Mouse (Mus musculus): ENCODE measurements around the gene Tollip.
A peak's percentile ranks its signal among the peaks of the same experiment; 100 is the strongest.
"Not testable (repeated sequence)": the region's sequence is repeated elsewhere in the genome, so short reads cannot be mapped to it uniquely, and the experiment has no call there.

Gene Tollip

DNA sequence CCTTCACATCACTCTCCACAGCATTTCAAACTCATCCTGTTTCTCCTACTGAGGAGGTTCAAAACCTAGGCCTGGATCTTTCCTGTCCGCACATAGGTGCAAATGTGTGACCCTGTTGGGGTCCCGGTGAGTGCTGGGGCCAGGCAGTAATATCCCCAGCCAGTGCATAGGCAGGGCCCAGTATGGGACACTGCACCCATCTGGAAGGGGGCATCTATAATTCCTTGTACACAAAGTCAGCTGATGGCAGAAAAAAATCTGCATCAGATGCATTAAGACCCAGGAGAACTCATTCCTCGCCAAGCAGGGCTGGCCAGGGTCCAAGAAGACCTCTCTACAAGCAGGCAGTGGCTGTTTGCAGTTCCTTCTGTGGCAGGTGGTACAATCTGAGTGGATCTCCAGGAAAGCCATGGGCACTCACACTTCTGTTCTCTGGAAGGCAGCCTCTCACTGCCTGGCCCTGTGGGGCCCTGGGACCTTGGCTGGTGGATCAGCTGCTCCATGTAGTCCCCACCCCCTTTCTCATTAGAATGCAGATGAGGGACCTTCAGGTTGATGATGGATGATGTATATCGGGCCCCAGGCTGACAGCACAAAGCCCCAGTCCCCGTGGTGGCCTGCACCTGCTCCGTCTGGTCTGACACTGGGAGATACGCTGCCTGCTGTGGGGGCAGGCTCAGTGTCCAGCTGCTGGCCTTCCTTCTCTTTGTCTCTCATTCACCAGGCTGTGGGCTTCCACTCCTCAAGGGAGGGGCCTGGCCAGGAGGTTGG is 16.0 kb upstream of the Tollip start:
- no peak for DNase-seq (ENCODE audit: low spot score)

DNA sequence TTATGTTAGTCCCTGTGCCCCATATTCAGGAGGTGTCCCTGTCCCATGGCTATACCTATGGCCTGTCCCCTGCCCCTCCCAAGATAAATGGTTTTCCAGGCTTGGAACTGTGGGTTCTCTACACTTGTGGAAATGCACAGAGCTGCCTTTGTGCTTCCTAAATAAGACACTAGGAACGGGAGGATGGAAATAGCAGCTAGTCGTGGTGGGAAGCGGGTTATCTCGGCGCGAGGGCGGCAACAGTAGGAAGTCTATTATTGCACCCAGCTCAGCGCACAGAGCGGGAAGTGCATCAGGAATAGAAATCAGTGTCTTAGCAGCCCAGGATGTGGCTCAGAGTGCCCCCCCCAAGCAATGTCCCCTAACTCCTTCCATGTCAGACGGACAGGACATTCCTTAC is 10.3 kb upstream of the Tollip start:
- no peak for DNase-seq (ENCODE audit: low spot score)

DNA sequence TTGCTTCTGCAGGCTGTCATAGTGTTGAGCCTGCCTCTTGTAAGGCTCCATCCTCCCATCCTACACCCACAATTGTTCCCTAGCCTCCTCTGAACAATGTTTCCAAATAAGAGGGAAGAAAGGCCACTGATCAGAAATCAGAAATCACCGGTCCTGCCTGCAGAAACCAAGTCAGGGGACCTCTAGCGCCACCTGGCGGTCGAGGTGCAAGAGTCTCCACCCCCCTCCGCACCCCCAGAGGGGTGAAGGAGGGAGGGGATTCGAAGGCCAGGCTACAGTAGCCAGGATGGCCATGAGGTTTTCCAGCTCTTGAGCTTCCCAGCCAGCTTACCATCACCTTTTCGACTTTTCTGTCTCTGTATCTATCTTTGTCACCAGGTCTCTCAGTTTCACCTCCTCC is 6.6 kb upstream of the Tollip start:
- peak; percentile 58 for DNase-seq (ENCODE audit: low spot score)

DNA sequence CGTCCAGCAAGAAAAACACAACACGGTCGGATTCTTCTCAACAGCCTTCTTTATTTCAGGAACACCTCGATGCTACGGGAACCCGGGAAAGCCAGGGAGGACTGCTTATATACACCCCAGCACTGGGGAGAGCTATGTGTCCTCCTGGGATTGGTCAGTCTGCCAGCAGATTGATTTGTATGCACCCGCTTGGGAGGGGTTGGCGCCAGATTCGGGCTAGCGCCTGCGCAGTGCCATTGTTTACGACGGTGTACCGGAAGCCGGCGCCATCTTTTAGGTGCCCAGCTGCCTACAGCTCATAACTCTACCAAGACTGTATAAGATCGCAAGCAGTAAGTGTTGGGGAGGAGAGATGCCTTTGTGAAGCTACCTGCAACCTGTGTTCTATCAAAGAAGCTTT is 5.8 kb upstream of the Tollip start:
- not testable (repeated sequence) for DNase-seq (ENCODE audit: low spot score)

DNA sequence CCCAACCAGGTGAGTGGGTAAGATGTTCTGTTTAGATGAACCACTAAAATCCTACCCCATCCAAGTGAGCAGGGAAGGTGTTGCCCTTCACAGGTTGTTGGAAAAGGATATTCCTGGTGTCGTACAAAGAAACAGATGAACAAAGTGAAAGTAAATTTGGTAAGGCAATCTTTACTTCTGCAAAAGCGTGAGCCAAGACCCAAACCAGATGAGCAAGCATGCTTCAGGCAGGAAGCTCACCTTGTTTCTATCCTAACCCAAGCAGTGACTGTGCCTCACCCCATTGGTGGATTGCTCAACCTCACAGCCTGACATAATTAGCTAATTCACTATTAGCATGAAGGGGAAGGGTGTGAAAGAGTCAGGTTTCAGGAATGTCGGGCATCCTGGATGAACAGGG is 7.0 kb downstream of the Tollip start:
- no peak for DNase-seq (ENCODE audit: low spot score)

DNA sequence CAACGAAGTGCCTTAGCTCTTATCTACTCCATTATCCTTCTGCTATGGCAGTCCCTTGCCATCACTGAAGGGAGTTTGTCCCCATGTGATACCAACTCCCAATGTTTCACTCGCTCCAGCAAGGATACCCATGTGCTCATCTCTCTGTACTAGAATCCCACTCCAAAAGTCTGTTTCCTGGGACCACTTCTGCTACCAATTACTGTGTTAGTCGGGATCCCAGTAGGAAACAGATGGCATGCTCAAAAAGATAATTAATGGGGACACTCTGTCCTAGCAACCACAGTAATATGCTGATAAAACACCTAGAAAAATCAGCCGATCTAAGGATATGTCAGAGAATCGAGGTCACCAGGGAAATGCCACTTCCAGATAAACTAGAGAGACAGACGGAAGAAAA is 9.7 kb downstream of the Tollip start:
- DNase-seq (ENCODE audit: low spot score), result no peak

DNA sequence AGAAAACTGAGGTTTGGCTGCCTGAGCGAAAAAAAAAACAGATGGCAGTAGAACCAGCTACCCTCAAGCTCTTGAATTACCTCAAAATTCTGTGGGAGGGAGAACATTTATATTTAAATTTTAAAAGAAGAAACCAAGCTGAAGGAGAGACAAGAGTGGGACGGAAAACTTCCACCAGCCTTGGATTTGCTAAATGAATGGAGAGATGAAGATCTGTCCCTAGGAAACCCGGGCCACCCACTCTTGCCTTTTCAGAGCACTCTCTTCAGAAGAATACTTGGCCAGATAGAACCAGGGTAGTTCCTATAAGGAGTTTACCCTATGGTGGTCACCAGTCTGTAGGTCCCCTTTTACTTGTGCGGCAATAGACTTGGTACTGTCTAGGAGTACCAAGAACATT is 15.5 kb downstream of the Tollip start:
- no peak for DNase-seq (ENCODE audit: low spot score)

DNA sequence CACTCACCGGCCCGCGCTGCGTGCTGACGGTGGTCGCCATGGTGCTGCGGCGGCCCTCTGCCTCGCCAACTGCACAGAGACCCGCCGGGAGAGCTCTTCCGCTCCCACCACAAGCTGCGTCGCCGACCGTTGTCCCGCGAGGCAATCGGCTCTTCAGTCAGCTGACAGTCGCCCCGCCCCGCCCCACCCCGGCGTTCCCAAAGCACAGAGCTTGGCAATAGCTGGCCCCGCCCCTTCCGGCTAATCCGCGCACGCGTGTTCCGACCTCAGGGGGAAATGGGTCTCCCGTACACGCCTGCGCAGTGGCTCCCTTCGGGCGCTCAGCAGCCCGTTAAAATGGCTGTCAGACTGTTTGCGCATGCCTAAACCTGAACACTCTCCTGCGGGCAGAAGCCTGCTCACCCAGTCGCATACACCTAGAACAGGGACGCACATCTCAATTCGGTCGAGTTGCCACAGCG is 16.0 kb downstream of the Tollip start:
- DNase-seq (ENCODE audit: low spot score), result peak; percentile 100

DNA sequence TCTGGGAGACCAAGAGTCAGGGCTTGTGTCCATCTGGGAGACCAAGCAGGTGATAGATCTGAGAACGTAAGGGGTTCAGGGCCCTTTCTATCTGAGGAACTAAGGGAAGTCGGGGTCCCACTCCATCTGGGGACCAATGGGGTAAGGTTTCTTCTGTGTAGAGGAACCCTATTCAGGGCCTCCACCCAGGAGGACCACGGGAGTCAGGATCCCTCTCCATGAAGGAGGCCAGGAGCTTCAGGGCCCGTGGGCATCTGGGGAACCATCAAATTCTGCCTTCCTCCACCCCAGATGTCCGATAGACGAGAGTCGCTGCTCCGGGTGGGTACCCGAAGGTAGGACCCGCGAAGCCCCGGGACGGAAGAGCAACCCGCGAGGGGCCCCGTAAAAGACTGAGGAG is 16.5 kb downstream of the Tollip start:
- DNase-seq (ENCODE audit: low spot score), result no peak

DNA sequence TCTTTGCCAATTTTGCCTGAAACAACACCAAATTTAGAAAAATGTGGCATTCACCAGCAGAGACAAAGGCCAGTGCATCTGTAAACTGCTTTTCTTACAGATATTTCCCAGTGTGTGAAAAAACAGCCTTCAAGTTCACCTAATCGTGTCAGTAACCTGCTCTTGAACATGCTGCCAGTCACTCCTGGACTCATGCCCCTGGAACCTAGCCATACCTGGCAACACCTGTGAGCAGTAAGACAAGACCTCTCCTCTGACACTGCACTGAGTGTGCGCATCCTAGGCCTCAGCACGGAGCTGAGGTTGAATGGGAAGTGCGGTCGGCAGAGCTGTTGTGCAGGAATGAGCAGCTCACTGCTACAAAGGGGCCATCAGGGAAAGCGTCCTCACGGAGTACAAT is 26.2 kb downstream of the Tollip start:
- no peak for DNase-seq (ENCODE audit: low spot score)

DNA sequence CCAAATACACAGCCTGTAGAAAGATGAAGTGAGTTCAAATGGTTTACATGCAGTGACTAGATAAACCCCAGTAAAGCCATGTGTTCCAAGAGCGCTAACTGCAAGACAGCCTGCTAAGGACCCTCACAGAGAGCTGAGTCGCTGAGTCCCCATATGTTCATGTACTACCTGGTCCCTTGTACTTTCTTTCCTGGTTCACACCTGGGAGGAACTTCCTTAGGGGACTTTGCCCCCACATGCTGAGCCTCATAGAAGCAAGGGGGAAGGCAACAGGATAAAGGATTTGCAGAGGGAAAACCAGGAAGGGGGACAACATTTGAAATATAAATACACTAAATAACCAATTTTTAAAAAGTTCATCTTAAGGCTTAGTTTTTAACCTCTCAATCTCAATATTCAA is 39.5 kb downstream of the Tollip start:
- DNase-seq (ENCODE audit: low spot score), result no peak

DNA sequence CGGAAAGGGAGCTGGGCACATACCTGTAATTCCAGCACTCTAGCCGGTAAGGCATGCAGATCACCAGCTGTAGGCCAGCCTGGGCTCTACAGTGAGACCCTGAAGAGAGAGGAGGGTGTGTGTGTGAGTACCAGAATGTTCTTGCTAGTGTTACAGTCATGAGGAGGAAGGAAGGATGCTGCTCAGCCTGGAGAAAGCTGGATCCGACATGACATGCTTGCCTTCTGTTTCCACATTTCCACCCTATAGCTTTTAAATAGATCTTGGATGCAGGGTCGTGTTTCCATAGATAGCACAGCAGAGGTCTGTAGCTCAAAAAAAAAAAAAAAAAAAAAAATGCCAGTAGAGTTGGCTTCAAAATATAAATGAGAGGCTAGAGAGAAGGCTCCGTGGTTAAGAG is 43.4 kb downstream of the Tollip start:
- no peak for DNase-seq (ENCODE audit: low spot score)

DNA sequence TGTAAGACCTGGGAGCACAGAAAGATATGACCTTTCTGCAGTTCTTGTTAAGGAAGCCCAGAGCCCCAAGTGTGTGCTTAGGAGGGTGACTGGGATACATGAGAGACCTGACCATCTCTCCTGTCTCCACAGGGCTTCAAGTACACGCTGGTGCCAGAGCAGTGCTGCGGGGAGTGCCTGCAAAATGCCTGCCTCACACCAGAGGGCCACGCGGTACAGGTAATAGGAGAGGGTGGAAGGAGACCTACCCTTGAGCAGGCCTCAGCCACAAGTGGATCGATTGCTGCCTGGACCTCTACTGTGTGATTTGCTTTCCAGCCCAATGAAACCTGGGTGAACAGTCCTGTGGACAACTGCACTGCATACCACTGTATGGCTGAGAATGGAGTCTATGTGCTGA is 47.8 kb downstream of the Tollip start:
- DNase-seq (ENCODE audit: low spot score), result no peak

DNA sequence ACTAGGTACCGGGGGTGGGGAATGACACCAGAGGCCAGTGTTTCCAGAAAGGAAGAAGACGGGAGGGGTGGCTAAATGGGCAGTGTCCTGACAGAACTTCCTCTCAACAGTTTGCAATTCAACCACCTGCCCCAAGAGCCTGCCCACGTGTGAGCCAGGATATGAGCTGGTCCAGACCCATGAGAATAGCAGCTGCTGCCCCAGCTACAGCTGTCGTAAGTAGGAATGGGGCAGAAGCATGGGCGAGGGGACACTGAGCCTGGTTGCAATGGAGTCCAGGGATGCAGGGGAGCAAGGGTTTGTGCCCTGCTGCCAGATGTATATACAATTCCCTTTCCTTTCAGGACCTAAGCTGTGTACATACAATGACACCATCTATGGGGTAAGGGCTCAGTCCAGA is 48.7 kb downstream of the Tollip start:
- DNase-seq (ENCODE audit: low spot score), result no peak

DNA sequence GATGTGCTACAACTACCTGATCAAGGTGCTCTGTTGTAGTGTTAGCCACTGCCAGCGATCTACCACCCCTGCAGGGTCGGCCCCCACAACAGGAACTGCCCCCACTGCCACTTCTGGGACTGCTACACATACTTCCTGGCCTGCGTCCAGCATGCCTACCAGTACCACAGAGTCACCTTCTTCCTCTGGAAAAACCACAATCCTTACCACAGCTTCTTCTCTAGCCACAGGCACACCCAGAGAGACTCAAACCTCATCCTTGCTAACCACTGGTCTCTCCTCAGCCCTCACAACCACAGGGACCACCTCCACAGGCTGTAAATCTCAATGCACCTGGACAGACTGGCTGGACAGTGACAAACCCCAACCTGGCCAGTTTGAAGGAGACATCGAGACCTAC is 57.3 kb downstream of the Tollip start:
- DNase-seq (ENCODE audit: low spot score), result no peak

DNA sequence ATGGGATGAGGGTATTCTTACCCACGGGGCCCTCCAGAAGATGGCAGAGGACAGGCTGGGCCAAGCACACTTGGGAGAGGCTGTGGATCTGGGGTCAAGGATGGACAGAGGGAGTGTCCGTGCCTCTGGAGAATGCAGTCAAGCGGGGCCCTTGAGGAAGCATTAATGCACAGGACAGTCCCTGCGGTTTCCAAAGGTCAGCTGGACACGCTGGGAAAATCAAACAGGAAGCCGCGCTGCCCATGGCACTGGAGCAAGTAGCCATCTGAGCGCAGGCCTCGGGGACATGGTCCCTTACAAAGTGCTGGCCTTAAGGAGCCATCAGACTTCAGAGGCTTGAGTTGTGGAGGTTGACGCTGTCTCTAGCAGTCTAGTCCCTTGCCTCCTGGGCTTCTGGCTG is 78.0 kb downstream of the Tollip start:
- no peak for DNase-seq (ENCODE audit: low spot score)

DNA sequence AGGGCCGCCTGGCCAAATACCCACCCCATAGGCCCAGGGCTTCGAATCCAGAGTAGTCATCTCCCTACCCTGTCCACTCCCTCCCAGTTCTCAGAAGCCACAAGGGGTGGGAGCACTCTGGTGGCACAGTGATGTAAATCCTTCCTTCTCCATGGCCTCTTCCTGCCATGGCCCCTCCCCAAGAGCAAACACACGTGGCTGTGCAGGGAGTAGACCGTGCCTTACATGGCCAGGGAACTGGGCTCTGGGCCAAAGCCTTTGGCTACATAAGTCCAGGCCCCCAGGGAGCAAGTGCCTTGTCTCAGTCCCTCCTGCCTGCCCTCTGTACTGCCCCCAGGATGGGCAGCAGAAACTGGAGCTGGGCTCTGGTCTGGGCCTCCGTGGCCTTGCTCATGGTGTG is 79.5 kb downstream of the Tollip start, which contains the start of gene Muc5b:
Gene Muc5b (plus strand): TSS at position 292 of the 400 bp plus-strand sequence.
- no peak for DNase-seq (ENCODE audit: low spot score)

DNA sequence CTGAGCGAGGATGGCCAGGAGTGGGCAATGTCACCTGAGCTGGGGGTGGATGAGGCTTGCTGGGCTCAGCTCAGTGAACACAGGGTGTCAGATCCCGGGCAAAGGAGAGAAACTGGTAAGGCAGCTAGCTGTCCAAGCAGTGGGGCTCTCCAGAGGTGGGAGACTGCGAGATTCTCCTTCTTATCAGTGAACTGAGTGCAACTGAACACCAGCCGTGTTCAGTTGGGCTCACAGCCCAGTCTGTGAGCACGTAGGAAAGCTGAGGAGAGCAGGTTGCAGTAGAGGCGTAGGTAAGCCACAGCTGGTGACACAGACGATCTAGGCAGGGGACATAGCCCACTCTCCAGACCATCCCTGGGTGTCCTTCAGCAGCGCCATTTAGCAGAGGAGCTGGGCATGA is 81.9 kb downstream of the Tollip start:
- DNase-seq (ENCODE audit: low spot score), result no peak

DNA sequence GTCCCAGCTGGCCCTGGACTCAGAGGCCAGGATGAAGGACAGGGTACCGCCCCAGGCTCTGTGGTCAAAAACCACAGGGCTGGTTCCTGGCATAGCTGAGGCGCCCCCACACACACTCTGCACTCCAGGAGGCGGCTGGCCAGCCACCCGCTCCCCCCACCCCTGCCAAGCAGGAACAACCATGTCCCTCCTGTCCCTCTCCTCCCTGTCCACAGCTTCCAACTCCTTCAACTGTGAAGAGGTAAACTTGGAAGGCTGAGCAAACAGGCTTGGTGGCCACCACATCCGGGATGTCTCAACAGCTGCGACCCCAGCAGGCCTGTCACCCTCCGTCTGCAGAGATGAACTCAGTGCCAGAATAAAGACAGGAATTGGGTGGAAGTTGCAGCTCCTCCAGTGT is 82.4 kb downstream of the Tollip start:
- DNase-seq (ENCODE audit: low spot score), result no peak

Data from T-cell, adult 2 months (primary cell).